Mouse (Mus musculus) lung, embryonic 14.5 days (tissue): ENCODE data around the gene Gys2. TPM values are rescaled to one million over a fixed set of nuclear protein-coding genes. Genes with fewer than 3 reads are reported as not detected.
A peak's percentile ranks its signal among the peaks of the same experiment; 100 is the strongest.

ENCODE experiments used
- ATAC-seq: fragments of 200-750 bp; cut with Nextera tagmentation; 2 replicates; pipeline ENCODE4 v1.8.0; 2017; ENCODE audit warnings: mild to moderate bottlenecking, moderate TSS enrichment, moderate library complexity; ENCODE audit not compliant: insufficient read depth
- DNase-seq: peaks from one replicate; pipeline ENCODE4 v3.0.0-alpha.2; 2015
- H3K27ac ChIP-seq: fragments of 300-500 bp; sonication (generic); 2 replicates; pipeline ENCODE4 v1.5.1; 2014; ENCODE audit warnings: low read depth, mild to moderate bottlenecking, moderate library complexity
- H3K27me3 ChIP-seq: fragments of 300-500 bp; sonication (generic); 2 replicates; pipeline ENCODE4 v1.6.1; 2014; ENCODE audit warnings: low read length, control low read depth; ENCODE audit not compliant: insufficient read depth
- H3K36me3 ChIP-seq: fragments of 300-500 bp; sonication (generic); 2 replicates; pipeline ENCODE4 v1.6.1; 2014; ENCODE audit warnings: control low read depth; ENCODE audit not compliant: insufficient read depth
- H3K4me1 ChIP-seq: fragments of 300-500 bp; sonication (generic); 2 replicates; pipeline ENCODE4 v1.6.1; 2014; ENCODE audit warnings: antibody characterized with exemption, control low read depth; ENCODE audit not compliant: insufficient read depth
- H3K4me2 ChIP-seq: fragments of 300-500 bp; sonication (generic); 2 replicates; pipeline ENCODE4 v1.6.1; 2014; ENCODE audit warnings: mild to moderate bottlenecking
- H3K4me3 ChIP-seq: fragments of 300-500 bp; sonication (generic); 2 replicates; pipeline ENCODE4 v1.5.1; 2014; ENCODE audit warnings: low read depth, low read length
- H3K9ac ChIP-seq: fragments of 300-500 bp; sonication (generic); 2 replicates; pipeline ENCODE4 v1.6.1; 2014
- H3K9me3 ChIP-seq: fragments of 300-500 bp; sonication (generic); 2 replicates; pipeline ENCODE4 v1.6.1; 2016; ENCODE audit warnings: low read depth, low read length, control low read depth
- CTCF ChIP-seq: IDR thresholded peaks from 2 replicates; pipeline ENCODE4 v1.5.1; 2016; ENCODE audit warnings: antibody characterized with exemption, low read depth
- whole genome bisulfite sequencing: fragments of 180-500 bp; shearing (Covaris S2); extraction: QIAGEN DNeasy Blood & Tissue Kit; methylation state at CpG from one replicate; pipeline ENCODE4 v1.1.7; 2014; 5-methylcytosine and 5-hydroxymethylcytosine counted together
- polyA plus RNA-seq: library from polyadenylated mRNA; unstranded; fragments of >200 nt; fragmentation: Nextera tagmentation; extraction: Ambion mirVana; gene quantifications from 2 replicates; pipeline ENCODE4 v1.2.1, GENCODE M21; 2014

Gys2 gene
- polyA plus RNA-seq, 1 experiment from 2014 or later: not detected

DNA sequence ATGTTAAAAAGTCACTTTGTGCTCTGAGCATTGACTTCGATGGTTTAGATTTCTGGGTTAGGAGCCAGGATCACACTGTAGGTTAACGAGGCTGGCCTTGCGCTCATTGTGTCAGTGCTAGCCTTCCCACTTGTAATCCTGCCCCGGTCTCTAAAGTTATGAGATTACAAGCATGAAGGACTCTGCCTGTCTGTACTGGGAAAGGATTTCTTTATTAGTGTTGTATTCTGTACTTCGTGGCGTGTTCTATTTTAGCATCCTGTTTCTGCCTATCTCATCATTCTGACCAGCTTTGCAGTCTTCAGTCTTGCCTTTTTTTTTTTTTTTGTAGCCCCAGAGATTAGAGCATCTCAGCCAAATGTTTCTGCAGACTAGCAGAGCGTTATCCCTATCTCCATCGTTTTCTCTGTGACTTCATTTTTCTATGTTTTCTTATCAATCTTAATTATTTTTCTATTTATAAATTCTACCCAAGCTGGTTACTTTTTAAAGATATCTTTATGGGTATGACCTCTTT, 85.1 kb downstream of the Gys2 start:
- Histone ChIP-seq H3K27me3 (no peaks in the 10 kb centered on the region), H3K9me3 (no peaks in the 10 kb centered on the region), H3K27ac (no peak overlapping the region), H3K9ac (peak overlapping the region; percentile 95), H3K36me3 (0 out of 2 replicates have a peak, but pooled peaks cover under 1% of the 10 kb centered on the region), H3K4me2 (peak overlapping the region; percentile 63), H3K4me1 (no peaks in the 10 kb centered on the region), H3K4me3 (peak overlapping the region; percentile 99)
- ATAC-seq: no peak
- WGBS: 12% methylated on average over 8 of the region's 8 CpGs
- no peak for TF ChIP-seq CTCF
- peak; percentile 24 for DNase-seq

DNA sequence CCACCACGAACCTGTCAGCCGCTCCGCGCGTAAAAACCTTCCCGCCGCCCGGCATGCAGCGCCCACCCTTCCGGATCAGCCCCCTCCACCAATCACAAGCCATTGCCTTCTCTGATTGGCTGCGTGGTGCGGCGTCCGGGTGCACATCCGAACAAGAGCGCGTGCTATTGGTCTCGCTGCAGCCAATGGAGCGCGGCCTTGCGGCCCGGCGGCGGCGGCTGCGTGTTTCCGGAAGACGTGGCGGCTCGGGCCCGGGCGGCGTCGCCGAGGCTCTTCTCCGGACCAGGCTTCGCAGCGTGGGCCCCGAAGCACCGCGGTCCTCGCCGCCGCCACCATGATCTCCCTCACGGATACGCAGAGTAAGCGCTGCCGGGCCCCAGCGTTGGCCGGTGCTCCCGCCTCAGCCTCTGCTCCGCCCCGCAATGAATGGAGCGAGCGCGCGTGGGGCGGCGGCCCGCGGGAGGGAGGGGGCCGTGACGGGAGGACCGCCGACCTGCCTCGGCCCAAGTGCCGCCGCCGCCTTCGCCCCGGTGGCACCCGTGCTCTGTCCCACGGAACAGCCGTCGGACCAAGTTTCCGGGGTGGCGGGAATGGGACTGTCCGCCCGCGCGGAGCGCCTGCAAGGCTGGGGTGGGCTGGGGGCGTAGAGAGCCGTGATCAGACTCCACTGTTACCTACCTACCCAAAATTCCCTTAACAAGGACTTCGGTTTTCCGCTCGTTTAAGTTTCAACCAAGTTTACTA, 85.7 kb downstream of the Gys2 start, which contains the start of the genes Recql and Golt1b:
Gene Recql, minus strand, starts transcription at position 77 of the 744 bp plus-strand sequence.
Gene Golt1b, plus strand, starts transcription at position 211 of the 744 bp plus-strand sequence.
- Histone ChIP-seq H3K27me3 (no peaks in the 10 kb centered on the region), H3K4me3 (peak within 1 kb of the TSS; percentile 99), H3K4me1 (no peaks in the 10 kb centered on the region), H3K27ac (0 out of 2 replicates have a peak within 1 kb of the TSS, but pooled peaks have one; percentile 40), H3K9me3 (no peaks in the 10 kb centered on the region), H3K36me3 (no peaks in the 10 kb centered on the region), H3K9ac (peak within 1 kb of the TSS; percentile 95), H3K4me2 (peak within 1 kb of the TSS; percentile 63)
- TF ChIP-seq CTCF: no peak
- DNase-seq (peak; percentile 98), ATAC-seq (peak; percentile 100)
- under 1% methylated on average over 82 of the region's 87 CpGs for WGBS

GRCm38 (mm10) chr6:142386285-142387010, 86.5 kb downstream of the Gys2 start:
- ATAC-seq (peak; percentile 76), DNase-seq (peak; percentile 7)
- Histone ChIP-seq H3K36me3 (no peaks in the 10 kb centered on the region), H3K27ac (no peak overlapping the region), H3K9ac (peak overlapping the region; percentile 64), H3K4me3 (peak overlapping the region; percentile 99), H3K27me3 (no peaks in the 10 kb centered on the region), H3K4me2 (peak overlapping the region; percentile 63), H3K4me1 (no peaks in the 10 kb centered on the region), H3K9me3 (no peaks in the 10 kb centered on the region)
- no peak for TF ChIP-seq CTCF
- WGBS: 4% methylated on average over 31 of the region's 31 CpGs

DNA sequence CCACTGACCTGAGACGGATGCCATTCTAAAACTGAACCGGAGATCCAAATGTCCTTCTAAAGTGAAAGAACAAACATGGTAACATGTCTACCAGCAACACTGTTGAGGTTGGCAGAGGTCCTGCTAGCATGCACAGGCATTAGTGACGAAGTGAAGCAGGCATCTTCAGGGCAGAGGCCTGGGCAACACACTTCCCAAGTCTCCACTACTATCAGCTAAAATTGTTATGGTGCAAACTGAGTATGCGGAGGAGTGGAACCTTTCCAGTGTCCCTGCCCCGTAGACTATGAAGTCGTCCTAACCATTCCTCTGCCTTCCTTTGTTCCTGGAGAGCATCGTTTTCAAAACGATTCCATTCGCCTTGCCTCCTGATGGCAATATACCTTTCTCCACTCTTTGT, 88.4 kb downstream of the Gys2 start:
- 90% methylated on average over 9 of the region's 9 CpGs for WGBS
- ATAC-seq (no peak), DNase-seq (no peak)
- no peak for TF ChIP-seq CTCF
- Histone ChIP-seq H3K4me3 (no peak overlapping the region), H3K27me3 (no peaks in the 10 kb centered on the region), H3K9ac (no peak overlapping the region), H3K36me3 (no peaks in the 10 kb centered on the region), H3K9me3 (no peaks in the 10 kb centered on the region), H3K4me1 (no peaks in the 10 kb centered on the region), H3K4me2 (no peak overlapping the region), H3K27ac (no peak overlapping the region)

DNA sequence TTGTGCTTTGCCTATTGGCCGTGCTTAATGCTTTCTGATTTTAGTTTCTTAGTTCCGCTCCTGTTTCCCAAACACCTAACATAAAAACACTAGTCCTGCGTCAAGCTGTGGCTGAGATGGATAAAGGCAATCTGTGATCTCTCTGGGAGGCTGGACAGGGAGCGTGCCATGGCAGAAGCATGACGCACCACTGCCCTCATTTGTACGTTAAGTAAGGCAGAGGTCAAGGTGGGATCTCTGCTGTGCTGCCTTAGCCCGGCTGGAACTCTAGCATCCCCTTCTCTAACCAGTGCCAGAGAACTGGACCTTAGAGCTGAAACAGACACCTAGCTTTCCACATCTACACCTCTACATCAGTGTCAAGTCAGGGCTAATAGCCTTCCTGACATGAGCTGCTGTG, 91.3 kb downstream of the Gys2 start:
- no peak for TF ChIP-seq CTCF
- Histone ChIP-seq H3K4me1 (no peaks in the 10 kb centered on the region), H3K4me2 (no peak overlapping the region), H3K36me3 (peaks cover under 1% of the 10 kb centered on the region; the same call in 1 of the 2 replicates), H3K27me3 (no peaks in the 10 kb centered on the region), H3K4me3 (no peak overlapping the region), H3K27ac (no peak overlapping the region), H3K9me3 (no peaks in the 10 kb centered on the region), H3K9ac (no peak overlapping the region)
- no peak for ATAC-seq
- WGBS: 83% methylated on average over 7 of the region's 7 CpGs
- no peak for DNase-seq

- WGBS: 73% methylated on average over 6 of the region's 6 CpGs
- no peak for ATAC-seq
- H3K9me3 ChIP-seq: no peaks in the 10 kb centered on the region
Observed at GRCm38 (mm10) chr6:142379961-142380360, 92.9 kb downstream of the Gys2 start.

More at GRCm38 (mm10) chr6:142379961-142380360, 92.9 kb downstream of the Gys2 start:
- no peak for TF ChIP-seq CTCF
- no peaks in the 10 kb centered on the region for H3K27me3 ChIP-seq
- H3K27ac ChIP-seq: no peak overlapping the region
- H3K36me3 ChIP-seq: peaks cover 16% of the 10 kb centered on the region
- no peak overlapping the region for H3K4me3 ChIP-seq
- H3K4me2 ChIP-seq: no peak overlapping the region
- no peaks in the 10 kb centered on the region for H3K4me1 ChIP-seq
- no peak overlapping the region for H3K9ac ChIP-seq
- peak; percentile 10 for DNase-seq
